In the genomic region with DNA sequence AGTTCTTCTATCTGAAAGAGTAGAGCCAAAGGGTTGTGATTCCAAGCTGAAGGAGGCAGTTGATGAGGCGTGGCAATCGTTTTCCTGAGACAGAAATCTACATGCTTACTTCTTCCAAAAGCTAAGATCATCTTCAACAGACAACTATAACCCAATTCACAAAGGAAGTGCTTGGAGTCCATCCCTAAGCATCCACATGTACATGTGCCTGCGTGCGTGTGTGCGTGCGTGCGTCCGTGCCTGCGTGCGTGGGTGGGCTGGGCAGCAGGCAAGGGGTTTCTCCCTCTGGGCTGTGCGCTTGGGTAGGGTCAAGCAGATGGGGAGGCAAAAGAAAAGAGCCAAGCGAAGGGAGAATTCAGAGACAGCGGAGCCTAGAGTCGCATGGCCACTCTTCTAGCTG, we compare ENCODE assay signal across 9 mouse cellular contexts.
DNase-seq lines count a peak whose midpoint lies in the region; ATAC-seq and TF ChIP-seq lines count a peak whose summit lies in the region.
"Had no signal": no experiment of that assay in that cellular context is flagged by ENCODE, and none has a peak within 500 bp of the region (broad histone marks: within the 10 kb centered on the region; RNA-seq: fewer than 3 reads in every experiment).

No protein-coding gene starts in this region.

- TF ChIP-seq CTCF in lung, postnatal 0 days (IDR thresholded peaks at IDR 0.05): no peak
- TF ChIP-seq CTCF in lung, adult 2 months (IDR thresholded peaks at IDR 0.05; ENCODE audit: insufficient read depth, low read length): no peak

- peak; percentile 5 for DNase-seq in gastrocnemius, adult 18-20 months (ENCODE audit: low spot score)
- DNase-seq in gastrocnemius, postnatal 4 days (ENCODE audit: low spot score in 2 of 2): no peak
- no peak for DNase-seq in lung, postnatal 0 days (ENCODE audit: low spot score)
- no peak for DNase-seq in lung, adult 2 months
- DNase-seq in cerebellum, adult 9-10 months: no peak

- H3K27ac ChIP-seq in lung, postnatal 0 days (ENCODE audit: low read length): no peak overlapping the region
- H3K27ac ChIP-seq in hindbrain, embryonic 12.5 days: no peak overlapping the region; the same call in 1 of the 2 replicates
- H3K27ac ChIP-seq in stomach, embryonic 15.5 days: peak overlapping the region; percentile 58

- peak overlapping the region; percentile 39; the same call in 1 of the 2 replicates for H3K4me2 ChIP-seq in lung, postnatal 0 days (replicated peaks; ENCODE audit: low read depth, low read length)
- peak overlapping the region; percentile 15; the same call in 1 of the 2 replicates for H3K4me2 ChIP-seq in hindbrain, embryonic 12.5 days (replicated peaks)
- H3K4me2 ChIP-seq in stomach, embryonic 15.5 days: no peak overlapping the region

- H3K4me1 ChIP-seq in lung, postnatal 0 days (ENCODE audit: insufficient read depth, low read depth, low read length): 0 out of 2 replicates have a peak, but pooled peaks cover 10% of the 10 kb centered on the region
- 0 out of 2 replicates have a peak, but pooled peaks cover 3% of the 10 kb centered on the region for H3K4me1 ChIP-seq in lung, adult 2 months (ENCODE audit: control insufficient read depth, insufficient read depth, low read length)
- peaks cover 32% of the 10 kb centered on the region for H3K4me1 ChIP-seq in hindbrain, embryonic 12.5 days
- peaks cover 22% of the 10 kb centered on the region for H3K4me1 ChIP-seq in stomach, embryonic 15.5 days

- WGBS in lung, postnatal 0 days: 84% methylated on average over 14 of the region's 14 CpGs
- WGBS in lung, adult 2 months: 88% methylated on average over 14 of the region's 14 CpGs
- WGBS in hindbrain, embryonic 12.5 days: 71% methylated on average over 14 of the region's 14 CpGs
- 83% methylated on average over 14 of the region's 14 CpGs for WGBS in stomach, embryonic 15.5 days

- TF ChIP-seq POLR2A in lung, adult 2 months (IDR thresholded peaks at IDR 0.05; ENCODE audit: borderline replicate concordance, extremely low read depth, low read depth, low read length): no peak

- H3K27me3 ChIP-seq in lung, postnatal 0 days (replicated peaks; ENCODE audit: insufficient read depth, low read length): no peaks in the 10 kb centered on the region
- no peaks in the 10 kb centered on the region for H3K27me3 ChIP-seq in hindbrain, embryonic 12.5 days
- no peaks in the 10 kb centered on the region for H3K27me3 ChIP-seq in stomach, embryonic 15.5 days (replicated peaks)

- H3K4me3 ChIP-seq in lung, postnatal 0 days (ENCODE audit: low read depth, low read length): no peak overlapping the region
- no peak overlapping the region for H3K4me3 ChIP-seq in lung, adult 2 months (replicated peaks; ENCODE audit: extremely low read depth, low read depth, low read length)
- no peak overlapping the region for H3K4me3 ChIP-seq in hindbrain, embryonic 12.5 days
- H3K4me3 ChIP-seq in stomach, embryonic 15.5 days (replicated peaks): no peak overlapping the region

- no peak for ATAC-seq in lung, postnatal 0 days
- ATAC-seq in hindbrain, embryonic 12.5 days (ENCODE audit: low FRiP score): no peak
- no peak for ATAC-seq in stomach, embryonic 15.5 days (ENCODE audit: insufficient read depth, low FRiP score, low read depth)
- ATAC-seq in megakaryocyte-erythroid progenitor cell, adult 5-6 weeks (replicated peaks; ENCODE audit: low FRiP score, low TSS enrichment, poor library complexity, severe bottlenecking): no peak
- ATAC-seq: CD4-positive, CD25-positive, alpha-beta regulatory T cell, adult 4 months had no signal

- no peak for TF ChIP-seq EP300 in lung, postnatal 0 days (IDR thresholded peaks at IDR 0.05)

- H3K36me3 ChIP-seq in lung, postnatal 0 days (ENCODE audit: insufficient read depth, low read length): no peaks in the 10 kb centered on the region
- H3K36me3 ChIP-seq in hindbrain, embryonic 12.5 days: no peaks in the 10 kb centered on the region
- no peaks in the 10 kb centered on the region for H3K36me3 ChIP-seq in stomach, embryonic 15.5 days

- no peaks in the 10 kb centered on the region for H3K9me3 ChIP-seq in lung, postnatal 0 days (ENCODE audit: low read length)
- no peaks in the 10 kb centered on the region for H3K9me3 ChIP-seq in hindbrain, embryonic 12.5 days (replicated peaks)
- H3K9me3 ChIP-seq in stomach, embryonic 15.5 days: no peaks in the 10 kb centered on the region

- H3K9ac ChIP-seq in lung, postnatal 0 days (replicated peaks; ENCODE audit: low read depth): no peak overlapping the region
- no peak overlapping the region for H3K9ac ChIP-seq in hindbrain, embryonic 12.5 days
- no peak overlapping the region for H3K9ac ChIP-seq in stomach, embryonic 15.5 days
